Mouse (Mus musculus) limb, embryonic 11.5 days (tissue): ENCODE measurements around the gene Ern1. TPM values are rescaled to one million over a fixed set of nuclear protein-coding genes. Genes with fewer than 3 reads are reported as not detected.

Source experiments
- ATAC-seq: fragments of 200-750 bp; cut with Nextera tagmentation; 2 replicates; pipeline ENCODE4 v1.8.0; 2017; ENCODE audit warnings: low read depth; ENCODE audit not compliant: insufficient number of reproducible peaks, low FRiP score, low TSS enrichment
- DNase-seq: peaks from one replicate; pipeline ENCODE4 v3.0.0-alpha.2; 2015; ENCODE audit warnings: low spot score
- H3K27ac ChIP-seq: fragments of 300-500 bp; sonication (generic); replicated peaks from 2 replicates; pipeline ENCODE4 v1.5.1; 2014; ENCODE audit warnings: low read depth, mild to moderate bottlenecking, low read length
- H3K27me3 ChIP-seq: fragments of 300-500 bp; sonication (generic); 2 replicates; pipeline ENCODE4 v1.6.1; 2014; ENCODE audit warnings: mild to moderate bottlenecking, low read length, mixed read lengths; ENCODE audit not compliant: control insufficient read depth, insufficient read depth
- H3K36me3 ChIP-seq: fragments of 300-500 bp; sonication (generic); 2 replicates; pipeline ENCODE4 v1.6.1; 2014; ENCODE audit warnings: mild to moderate bottlenecking, low read length, moderate library complexity, mixed read lengths; ENCODE audit not compliant: control insufficient read depth, insufficient read depth
- H3K4me1 ChIP-seq: fragments of 300-500 bp; sonication (generic); 2 replicates; pipeline ENCODE4 v1.6.1; 2014; ENCODE audit warnings: low read length, mixed read lengths; ENCODE audit not compliant: control insufficient read depth, insufficient read depth
- H3K4me2 ChIP-seq: fragments of 300-500 bp; sonication (generic); 2 replicates; pipeline ENCODE4 v1.6.1; 2014; ENCODE audit warnings: low read depth, mild to moderate bottlenecking, moderate library complexity; ENCODE audit not compliant: severe bottlenecking
- H3K4me3 ChIP-seq: fragments of 300-500 bp; sonication (generic); 2 replicates; pipeline ENCODE4 v1.5.1; 2014; ENCODE audit warnings: low read depth, low read length
- H3K9ac ChIP-seq: fragments of 300-500 bp; sonication (generic); 2 replicates; pipeline ENCODE4 v1.6.1; 2014; ENCODE audit warnings: mild to moderate bottlenecking, low read length
- H3K9me3 ChIP-seq: fragments of 300-500 bp; sonication (generic); 2 replicates; pipeline ENCODE4 v1.6.1; 2016; ENCODE audit warnings: low read length; ENCODE audit not compliant: control insufficient read depth
- WGBS: fragments of 180-500 bp; shearing (Covaris S2); extraction: QIAGEN DNeasy Blood & Tissue Kit; methylation state at CpG from one replicate; pipeline ENCODE4 v1.1.7; 2014; 5-methylcytosine and 5-hydroxymethylcytosine counted together
- polyA plus RNA-seq: library from polyadenylated mRNA; unstranded; fragments of >200 nt; fragmentation: Nextera tagmentation; extraction: Ambion mirVana; gene quantifications from 2 replicates; pipeline ENCODE4 v1.2.1, GENCODE M21; 2014

Ern1 gene
- polyA plus RNA-seq, 1 experiment from 2014 or later = 6.9 TPM

- Histone ChIP-seq H3K9me3 (no peaks in the 10 kb centered on the region), H3K27ac (no peak overlapping the region), H3K9ac (no peak overlapping the region), H3K4me2 (no peak overlapping the region), H3K27me3 (no peaks in the 10 kb centered on the region), H3K4me3 (no peak overlapping the region), H3K4me1 (no peaks in the 10 kb centered on the region), H3K36me3 (no peaks in the 10 kb centered on the region)
- DNase-seq = no peak
- no peak for ATAC-seq
- WGBS = 88% methylated on average over 1 of the region's 1 CpGs
Measured at GRCm38 (mm10) chr11:106465545-106465903, 22.1 kb downstream of the Ern1 start.

- 70% methylated on average over 4 of the region's 4 CpGs for WGBS
- H3K9ac ChIP-seq = no peak overlapping the region
- DNase-seq (no peak), ATAC-seq (no peak)
- H3K27me3 ChIP-seq = no peaks in the 10 kb centered on the region
- no peak overlapping the region for H3K4me2 ChIP-seq
- H3K27ac ChIP-seq = no peak overlapping the region
- H3K4me1 ChIP-seq = no peaks in the 10 kb centered on the region
- no peak overlapping the region for H3K4me3 ChIP-seq
- no peaks in the 10 kb centered on the region for H3K36me3 ChIP-seq
- H3K9me3 ChIP-seq = no peaks in the 10 kb centered on the region
Measured at GRCm38 (mm10) chr11:106464681-106465544, 22.7 kb downstream of the Ern1 start.

GRCm38 (mm10) chr11:106463845-106464244, 23.8 kb downstream of the Ern1 start:
- Histone ChIP-seq H3K4me1 (no peaks in the 10 kb centered on the region), H3K36me3 (no peaks in the 10 kb centered on the region), H3K4me3 (no peak overlapping the region), H3K9me3 (no peaks in the 10 kb centered on the region), H3K27me3 (no peaks in the 10 kb centered on the region), H3K9ac (no peak overlapping the region), H3K4me2 (no peak overlapping the region), H3K27ac (no peak overlapping the region)
- 85% methylated on average over 5 of the region's 5 CpGs for WGBS
- no peak for ATAC-seq
- no peak for DNase-seq

- no peaks in the 10 kb centered on the region for H3K4me1 ChIP-seq
- no peaks in the 10 kb centered on the region for H3K9me3 ChIP-seq
- WGBS = 76% methylated on average over 3 of the region's 3 CpGs
- no peak for DNase-seq
- no peak overlapping the region for H3K27ac ChIP-seq
- no peak overlapping the region for H3K4me3 ChIP-seq
- H3K36me3 ChIP-seq = no peaks in the 10 kb centered on the region
- H3K4me2 ChIP-seq = no peak overlapping the region
- H3K27me3 ChIP-seq = no peaks in the 10 kb centered on the region
- ATAC-seq = no peak
- no peak overlapping the region for H3K9ac ChIP-seq
Measured at GRCm38 (mm10) chr11:106462309-106462708, 25.3 kb downstream of the Ern1 start.

- Histone ChIP-seq H3K9ac (no peak overlapping the region), H3K36me3 (no peaks in the 10 kb centered on the region), H3K4me3 (no peak overlapping the region), H3K27ac (no peak overlapping the region), H3K4me1 (no peaks in the 10 kb centered on the region), H3K4me2 (no peak overlapping the region), H3K27me3 (no peaks in the 10 kb centered on the region), H3K9me3 (no peaks in the 10 kb centered on the region)
- 90% methylated on average over 5 of the region's 5 CpGs for WGBS
- DNase-seq (no peak), ATAC-seq (no peak)
Measured at GRCm38 (mm10) chr11:106461145-106461932, 26.3 kb downstream of the Ern1 start.

- H3K4me3 ChIP-seq = no peak overlapping the region
- H3K4me1 ChIP-seq = no peaks in the 10 kb centered on the region
- H3K27ac ChIP-seq = no peak overlapping the region
- 91% methylated on average over 1 of the region's 1 CpGs for WGBS
- no peak overlapping the region for H3K9ac ChIP-seq
- no peak overlapping the region for H3K4me2 ChIP-seq
- no peak for ATAC-seq
- H3K27me3 ChIP-seq = no peaks in the 10 kb centered on the region
- no peaks in the 10 kb centered on the region for H3K9me3 ChIP-seq
- no peak for DNase-seq
- H3K36me3 ChIP-seq = no peaks in the 10 kb centered on the region
Measured at GRCm38 (mm10) chr11:106460671-106461070, 27.0 kb downstream of the Ern1 start.

GRCm38 (mm10) chr11:106458540-106458939, 29.1 kb downstream of the Ern1 start:
- no peaks in the 10 kb centered on the region for H3K36me3 ChIP-seq
- 93% methylated on average over 4 of the region's 4 CpGs for WGBS
- H3K27me3 ChIP-seq = no peaks in the 10 kb centered on the region
- H3K4me2 ChIP-seq = no peak overlapping the region
- DNase-seq (no peak), ATAC-seq (no peak)
- no peaks in the 10 kb centered on the region for H3K9me3 ChIP-seq
- no peak overlapping the region for H3K4me3 ChIP-seq
- no peak overlapping the region for H3K9ac ChIP-seq
- H3K27ac ChIP-seq = no peak overlapping the region
- no peaks in the 10 kb centered on the region for H3K4me1 ChIP-seq

- ATAC-seq (no peak), DNase-seq (no peak)
- H3K27ac ChIP-seq = no peak overlapping the region
- 25% methylated on average over 3 of the region's 3 CpGs for WGBS
- no peaks in the 10 kb centered on the region for H3K4me1 ChIP-seq
- H3K4me3 ChIP-seq = no peak overlapping the region
- H3K27me3 ChIP-seq = no peaks in the 10 kb centered on the region
- H3K36me3 ChIP-seq = no peaks in the 10 kb centered on the region
- H3K9ac ChIP-seq = no peak overlapping the region
- no peak overlapping the region for H3K4me2 ChIP-seq
- no peaks in the 10 kb centered on the region for H3K9me3 ChIP-seq
Measured at GRCm38 (mm10) chr11:106443646-106444045, 44.0 kb downstream of the Ern1 start.
